Mouse (Mus musculus) retina, postnatal 7 days (tissue): Measurements from ENCODE around the gene Tgif2.
"Not testable (repeated sequence)": the region's sequence is repeated elsewhere in the genome, so short reads cannot be mapped to it uniquely, and the experiment has no call there.

Experiments used
- DNase-seq: peaks from one replicate; pipeline ENCODE4 v3.0.0-alpha.2; 2012; ENCODE audit warnings: low read depth, low spot score

Tgif2 gene

DNA sequence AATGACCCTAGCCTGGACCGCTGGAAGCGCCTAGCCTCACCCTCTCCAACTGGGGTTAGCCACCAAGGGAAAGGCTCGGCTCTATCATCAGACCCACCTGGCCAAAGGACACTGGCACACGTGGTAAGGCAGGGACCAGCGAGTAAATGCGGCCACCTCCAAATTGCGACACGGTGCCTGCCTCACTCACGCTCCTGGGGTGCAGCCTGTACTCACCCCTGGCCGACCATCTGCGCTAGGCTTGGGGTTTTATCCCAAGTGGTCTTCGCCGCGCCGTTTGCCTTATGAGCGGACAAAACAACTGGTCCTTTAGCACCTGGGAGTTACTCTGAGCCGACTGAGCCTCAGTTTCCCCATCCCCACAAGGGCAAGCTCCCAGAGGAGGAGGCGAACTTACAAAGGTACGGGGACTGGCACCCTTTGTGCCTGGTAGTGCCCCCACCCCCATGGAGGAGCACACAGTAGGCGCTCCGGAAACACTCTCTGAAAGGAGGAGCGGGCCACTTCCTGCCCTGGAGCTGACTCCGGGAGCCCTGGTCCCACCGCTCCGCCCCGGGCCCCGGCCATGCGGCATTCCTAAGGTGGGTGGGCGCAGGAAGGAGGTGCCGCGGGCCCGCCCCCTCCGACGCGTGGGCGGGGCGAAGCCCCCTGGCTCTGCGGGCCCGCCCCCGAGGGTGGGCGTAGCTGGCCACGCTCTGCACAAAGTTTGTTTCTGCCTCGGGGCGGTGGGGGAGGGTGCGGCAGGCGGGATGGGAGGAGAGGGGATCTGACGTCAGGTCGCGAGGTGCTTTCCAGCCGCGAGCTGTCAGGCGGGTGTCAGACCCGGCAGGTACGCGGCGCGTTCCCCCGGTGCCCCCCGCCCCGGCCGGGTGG lies at the start of gene Tgif2:
Gene Tgif2 (plus strand): TSS at position 689 of the 873 bp plus-strand sequence.
- DNase-seq: no peak

DNA sequence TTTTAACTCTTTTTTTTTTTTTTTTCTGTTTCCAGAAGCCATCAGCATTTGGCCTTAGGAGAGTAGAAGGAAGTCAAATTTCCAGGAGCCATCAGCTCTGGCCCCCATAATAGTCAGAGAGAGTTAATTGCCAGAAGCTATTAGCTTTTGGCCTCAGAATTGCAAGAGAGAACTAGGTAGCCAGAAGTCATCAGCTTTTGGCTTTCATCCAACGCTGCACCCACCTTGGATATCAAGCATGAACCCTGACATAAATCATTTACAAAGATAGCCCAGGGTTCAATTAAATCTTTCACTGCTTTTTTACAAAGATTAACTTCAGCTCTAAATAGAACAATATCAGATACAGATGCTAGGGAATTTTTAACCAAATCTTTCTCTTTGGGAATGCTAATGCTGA lies 41.3 kb upstream of the Tgif2 start:
- no peak for DNase-seq

DNA sequence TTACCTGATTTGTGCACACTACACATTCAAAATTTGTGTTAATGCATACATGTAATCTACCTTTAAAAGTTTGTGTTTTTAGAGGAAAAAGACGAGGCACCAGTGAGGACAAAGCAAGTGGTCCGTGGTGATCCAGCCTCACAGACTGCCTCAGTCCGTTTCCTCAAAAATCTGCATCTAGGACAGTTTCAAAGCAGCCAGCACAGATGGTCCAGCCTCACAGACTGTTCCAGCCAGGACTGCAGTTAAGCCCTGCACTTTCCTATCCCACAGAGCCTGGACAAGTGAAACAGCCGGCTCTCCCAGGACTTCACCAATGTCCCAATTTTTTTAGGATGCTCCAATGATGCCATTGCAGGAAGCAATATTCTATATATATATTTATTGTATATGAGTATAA lies 38.8 kb upstream of the Tgif2 start:
- no peak for DNase-seq

DNA sequence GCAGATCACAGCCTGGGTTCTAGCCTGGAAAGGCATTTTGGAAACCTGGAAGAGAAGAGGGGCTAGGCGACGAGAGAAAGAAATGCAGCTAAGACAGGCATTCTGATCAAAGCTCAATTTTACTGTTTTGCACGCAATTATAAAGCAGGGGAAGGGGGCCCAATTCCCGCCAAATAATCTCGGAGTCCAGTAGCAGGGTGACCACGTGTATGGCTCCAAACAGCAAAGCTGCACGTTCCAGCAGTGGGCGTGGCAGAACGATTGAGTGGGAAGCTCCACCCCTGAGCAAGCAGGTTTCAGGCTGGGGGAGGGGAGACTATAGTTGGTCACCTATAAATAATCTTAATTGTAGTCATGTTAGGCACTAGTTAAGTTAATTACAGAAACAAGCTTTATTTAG lies 37.7 kb upstream of the Tgif2 start:
- DNase-seq: not testable (repeated sequence)

DNA sequence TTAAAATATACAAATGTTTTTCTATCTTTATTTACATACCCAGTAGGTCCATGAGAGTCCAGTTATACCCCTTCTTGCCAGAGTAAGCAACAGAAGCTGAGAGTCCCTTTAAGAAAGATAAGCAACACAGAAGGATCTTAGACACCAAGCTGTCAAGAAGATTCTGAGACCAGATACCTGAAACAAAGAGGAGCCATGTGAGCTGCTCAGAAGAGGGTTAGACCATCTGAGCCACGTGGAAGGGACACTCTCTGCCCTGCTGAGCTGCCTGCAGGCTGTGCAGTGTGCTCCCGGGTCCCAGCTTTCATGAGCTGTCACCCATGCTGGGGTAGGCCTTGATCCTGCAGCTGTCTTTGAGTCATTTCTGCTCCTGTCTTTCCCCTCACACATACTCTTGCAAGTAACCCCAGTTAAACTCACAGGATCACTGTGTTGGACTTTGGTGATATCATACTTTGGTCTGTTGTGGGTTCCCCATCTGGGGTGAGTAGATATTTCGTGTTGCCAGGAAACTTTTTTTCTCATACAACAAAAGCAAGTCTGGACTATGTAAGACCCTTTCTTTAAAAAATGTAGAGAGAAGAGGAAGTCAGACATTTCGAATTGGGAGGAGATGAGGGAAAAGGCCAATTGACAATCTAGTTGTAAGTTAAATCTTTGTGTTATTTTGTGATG lies 36.0 kb upstream of the Tgif2 start:
- no peak for DNase-seq

DNA sequence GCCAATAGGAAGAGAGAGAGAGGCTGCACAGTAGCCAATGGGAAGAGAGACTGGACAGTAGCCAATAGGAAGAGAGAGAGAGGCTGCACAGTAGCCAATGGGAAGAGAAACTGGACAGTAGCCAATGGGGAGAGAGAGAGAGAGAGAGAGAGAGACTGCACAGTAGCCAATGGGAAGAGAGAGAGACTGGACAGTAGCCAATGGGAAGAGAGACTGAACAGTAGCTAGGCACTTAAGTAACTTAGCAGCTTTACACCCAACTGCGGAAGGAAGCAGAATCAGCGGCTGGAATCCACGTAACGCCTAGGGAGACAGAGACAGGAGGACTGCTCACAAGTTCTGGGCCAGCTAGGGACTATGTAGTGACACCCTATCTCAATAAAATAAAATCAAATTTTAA lies 35.2 kb upstream of the Tgif2 start:
- no peak for DNase-seq

DNA sequence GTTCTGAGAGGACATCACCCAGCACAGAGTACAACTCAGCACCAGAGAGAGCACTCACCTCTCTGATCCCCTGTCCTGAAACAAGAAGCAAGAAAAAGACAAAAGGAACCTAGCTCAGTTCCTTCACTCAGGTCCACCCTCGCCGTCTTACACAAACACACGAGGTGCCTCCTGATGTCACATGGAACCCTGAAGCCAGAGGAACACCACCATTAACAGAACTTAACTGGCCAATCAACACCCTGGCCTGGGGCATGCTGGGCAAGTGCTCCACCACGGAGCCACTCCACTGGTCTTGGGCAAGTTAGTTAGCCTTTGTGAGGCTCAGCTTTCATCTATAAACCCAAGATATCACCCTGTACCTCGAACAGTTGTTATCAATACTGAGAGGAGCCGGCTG lies 32.9 kb upstream of the Tgif2 start:
- DNase-seq: no peak

DNA sequence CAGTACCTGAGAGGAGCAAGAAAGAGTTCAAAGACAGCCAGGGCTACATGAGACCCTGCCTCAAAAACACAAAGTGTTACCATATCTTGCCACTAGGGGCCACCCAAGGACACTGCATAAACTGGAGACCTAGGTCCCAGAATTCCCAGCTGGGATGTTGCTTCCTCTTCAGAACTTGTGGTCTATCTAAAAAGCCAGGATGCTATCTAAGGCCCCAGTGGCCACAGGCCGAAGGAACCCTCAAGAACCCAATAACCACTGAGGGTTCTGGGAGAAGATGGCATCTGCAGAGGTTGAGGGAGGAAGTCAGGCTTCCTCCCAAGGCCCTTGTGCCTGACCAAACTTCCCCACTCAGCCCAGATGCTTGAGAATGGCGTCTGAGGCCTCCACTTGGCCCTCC lies 30.2 kb upstream of the Tgif2 start:
- peak; percentile 40 for DNase-seq

DNA sequence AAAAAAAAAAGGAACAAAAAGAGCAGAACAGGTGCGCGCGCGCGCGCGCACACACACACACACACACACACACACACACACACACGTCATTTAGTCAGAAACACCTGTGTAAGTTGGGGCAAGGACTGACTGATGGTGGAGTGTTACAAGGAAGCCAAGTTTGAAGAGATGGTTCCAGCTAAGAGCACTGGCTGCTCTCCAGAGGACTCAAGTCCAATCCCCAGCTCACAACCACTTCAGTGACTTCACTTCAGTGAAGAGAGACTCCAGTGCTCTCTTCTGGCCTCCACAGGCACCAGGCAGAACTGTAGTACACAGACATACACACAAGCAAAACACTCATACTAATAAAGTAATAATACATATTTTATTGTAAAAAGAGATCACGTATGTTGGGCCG lies 29.1 kb upstream of the Tgif2 start:
- no peak for DNase-seq

DNA sequence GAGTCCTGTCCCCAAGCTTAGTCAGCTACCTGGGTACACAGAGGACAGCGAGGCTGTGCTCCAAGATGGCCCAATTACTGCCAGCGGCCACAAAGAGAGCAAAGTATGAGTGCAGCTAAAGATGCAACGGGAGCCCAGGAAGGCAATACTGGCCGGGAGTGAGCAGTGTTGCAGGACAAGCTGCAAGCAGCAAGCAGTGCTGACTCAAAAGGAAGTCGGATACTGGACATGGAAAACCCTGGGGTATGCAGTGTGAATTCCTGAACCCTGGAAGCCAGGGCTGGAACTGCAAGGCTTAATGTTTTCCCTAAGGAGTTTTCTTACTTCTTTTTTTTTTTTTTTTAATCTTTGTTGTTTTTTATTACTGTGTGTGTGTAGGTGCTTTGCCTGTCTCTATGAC lies 28.3 kb upstream of the Tgif2 start:
- DNase-seq: no peak

DNA sequence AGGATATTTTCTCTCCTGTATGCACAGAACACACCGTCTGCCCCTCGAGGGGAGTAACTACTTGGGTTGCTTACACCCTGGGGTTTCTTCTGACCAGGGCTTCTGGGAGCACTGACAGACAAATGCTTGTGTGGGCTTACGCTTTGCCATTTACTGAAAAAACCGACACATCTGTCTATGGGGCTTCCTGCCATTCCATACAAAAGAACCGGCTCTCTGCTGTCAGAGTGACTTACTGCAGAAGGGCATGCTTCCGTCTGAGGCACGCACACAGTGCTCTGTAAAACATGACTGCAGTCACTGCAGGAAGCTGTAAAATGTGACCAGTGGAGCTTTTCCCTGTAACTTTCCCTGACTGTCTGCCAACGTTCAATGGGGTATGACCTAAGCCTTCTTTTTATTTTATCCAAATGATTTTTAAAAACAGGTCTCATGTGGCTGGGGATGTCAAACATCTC lies 25.4 kb upstream of the Tgif2 start:
- no peak for DNase-seq

DNA sequence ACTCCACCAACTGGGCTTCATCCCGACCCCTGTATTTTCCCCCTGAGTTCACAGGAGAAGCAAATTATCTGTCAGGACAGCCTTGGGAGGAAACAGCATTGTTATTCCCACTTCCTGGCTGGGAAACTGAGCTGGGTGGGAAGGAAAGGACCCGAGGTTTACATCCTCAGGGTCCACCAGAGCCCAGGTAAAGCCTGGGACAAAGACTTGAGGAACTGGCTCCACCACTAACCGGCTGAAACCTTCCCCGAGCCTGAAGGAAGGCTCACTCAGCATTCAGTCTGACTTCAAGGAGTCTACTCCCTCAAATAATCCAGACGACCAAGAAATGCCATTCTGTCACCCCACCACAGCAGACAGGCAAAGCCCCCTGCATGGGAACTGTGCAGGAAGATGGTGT lies 24.9 kb upstream of the Tgif2 start:
- DNase-seq: no peak

DNA sequence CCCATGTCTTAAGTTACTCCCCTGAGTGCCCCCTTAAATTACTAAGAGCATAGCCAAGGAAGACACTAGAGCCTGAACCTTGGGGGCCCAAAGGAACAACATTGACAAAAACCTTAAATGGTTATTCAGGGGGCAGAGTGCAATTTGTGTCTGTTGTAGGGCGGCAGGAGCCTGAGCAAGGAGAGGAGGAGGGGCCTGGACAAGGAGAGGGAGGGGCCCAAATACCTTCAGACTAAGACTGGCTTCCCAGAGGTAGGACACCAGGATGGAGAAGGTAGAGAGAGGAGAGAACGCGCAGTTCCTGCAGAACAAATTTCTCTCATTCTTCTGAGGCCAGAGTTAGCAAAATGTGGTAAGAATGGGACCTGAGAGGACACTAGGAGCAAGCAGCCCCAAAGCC lies 24.4 kb upstream of the Tgif2 start:
- no peak for DNase-seq

DNA sequence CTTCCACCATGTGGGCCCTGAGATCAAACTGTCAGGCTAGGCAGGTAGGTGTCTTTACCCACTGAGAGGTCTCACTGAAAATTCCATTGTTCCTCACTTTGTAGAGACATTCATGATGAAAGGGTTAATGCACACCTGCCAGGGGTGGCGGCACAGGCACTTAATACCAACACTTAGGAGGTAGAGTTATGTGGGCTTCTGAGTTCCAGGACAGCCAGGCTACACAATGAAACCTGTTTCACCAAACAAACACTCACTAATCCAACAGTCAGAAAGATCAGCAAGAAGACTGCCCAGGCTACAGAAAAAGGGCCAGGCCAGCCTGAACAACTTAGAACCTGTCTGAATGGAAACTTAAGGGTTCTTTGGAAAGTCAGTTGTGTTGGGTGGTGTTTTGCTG lies 23.7 kb upstream of the Tgif2 start:
- no peak for DNase-seq

DNA sequence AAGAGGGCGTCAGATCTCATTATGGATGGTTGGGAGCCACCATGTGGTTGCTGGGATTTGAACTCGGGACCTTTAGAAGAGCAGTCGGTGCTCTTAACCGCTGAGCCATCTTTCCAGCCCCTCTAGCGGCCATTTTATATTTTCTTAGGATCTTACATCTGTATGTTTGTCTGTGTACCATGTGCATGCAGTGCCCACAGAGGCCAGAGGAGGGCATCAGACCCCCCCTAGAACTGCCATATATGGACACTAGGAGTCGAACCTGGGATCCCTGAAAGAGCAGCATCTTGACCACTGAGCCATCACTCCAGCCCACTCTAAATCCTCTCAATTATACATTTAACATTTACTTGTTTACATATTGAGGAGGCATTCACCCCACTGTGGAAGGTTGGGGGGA lies 14.7 kb upstream of the Tgif2 start:
- not testable (repeated sequence) for DNase-seq

DNA sequence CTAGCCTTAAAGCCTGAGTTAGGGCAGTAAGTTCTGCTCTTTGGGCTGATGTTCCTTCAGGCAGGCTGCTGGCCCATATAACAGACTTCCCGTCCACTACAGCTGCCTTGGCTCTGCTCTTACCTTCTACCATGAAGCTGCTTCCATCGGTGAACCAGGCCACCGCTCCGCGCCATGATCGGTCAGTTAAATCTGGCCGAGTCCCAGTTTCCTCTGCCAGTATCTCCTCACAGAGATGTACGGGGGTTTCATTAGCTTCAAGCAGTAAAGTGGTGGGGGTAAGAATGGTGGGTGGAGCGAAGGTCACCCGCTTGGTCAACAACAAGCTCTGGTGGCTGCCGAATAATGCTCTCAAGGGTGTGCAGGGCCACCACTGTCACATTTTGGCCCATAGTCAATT lies 5.5 kb upstream of the Tgif2 start:
- no peak for DNase-seq

DNA sequence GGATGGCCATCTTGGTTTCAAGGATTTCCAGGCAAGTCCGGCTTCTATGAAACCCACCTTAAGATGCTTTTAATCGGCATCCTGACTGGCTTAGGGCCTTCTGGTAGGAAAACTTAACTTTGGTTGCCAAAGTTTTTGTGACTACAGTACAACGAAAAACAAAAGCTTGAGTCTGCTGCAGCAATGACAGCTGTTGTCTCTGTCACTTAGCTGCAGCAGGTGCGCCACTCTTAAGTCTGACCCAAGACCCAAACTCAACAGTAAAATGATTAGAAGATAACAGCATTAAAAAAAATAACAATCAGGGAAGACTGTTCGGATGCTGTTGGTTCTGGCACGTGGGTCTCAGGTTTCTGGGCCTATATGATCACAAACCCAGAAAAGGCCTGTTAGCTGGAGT lies 968 bp upstream of the Tgif2 start:
- no peak for DNase-seq

DNA sequence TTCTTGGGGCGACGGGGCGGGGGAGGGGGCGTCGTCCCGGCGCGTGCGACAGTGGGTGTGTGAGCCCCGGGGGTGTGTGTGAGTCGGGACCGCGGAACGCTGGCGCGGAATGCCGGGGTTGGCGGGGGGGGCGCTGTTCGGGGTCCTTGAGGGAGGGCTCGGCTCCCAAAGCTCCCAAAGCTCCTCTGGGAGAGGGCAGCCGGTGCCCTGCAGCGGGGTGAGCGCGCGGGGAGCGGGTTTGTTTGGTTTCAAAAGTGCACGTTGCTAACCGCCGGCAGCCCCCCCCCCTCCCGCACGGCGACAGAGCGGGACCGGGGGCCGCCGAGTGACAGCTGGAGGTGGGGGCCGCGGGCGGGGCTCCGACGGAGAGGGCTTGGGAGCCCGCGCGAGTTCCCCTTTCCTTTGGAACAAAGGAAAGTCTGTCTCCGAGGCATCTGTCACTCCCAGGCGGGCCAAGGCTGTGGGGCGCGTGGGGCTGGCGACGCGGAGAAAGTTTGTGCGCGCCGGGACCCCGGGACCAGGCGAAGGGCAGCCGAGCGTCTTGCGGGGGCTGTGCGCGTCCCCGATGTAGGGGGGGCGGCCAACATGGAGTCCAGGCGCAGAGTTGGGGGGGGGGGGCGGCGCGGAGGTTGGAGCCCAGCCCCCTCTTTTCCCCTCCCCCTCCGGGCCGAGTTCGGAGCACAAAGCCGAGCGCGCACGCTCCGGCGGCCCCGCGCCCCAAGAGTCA lies 657 bp downstream of the Tgif2 start:
- DNase-seq: no peak

DNA sequence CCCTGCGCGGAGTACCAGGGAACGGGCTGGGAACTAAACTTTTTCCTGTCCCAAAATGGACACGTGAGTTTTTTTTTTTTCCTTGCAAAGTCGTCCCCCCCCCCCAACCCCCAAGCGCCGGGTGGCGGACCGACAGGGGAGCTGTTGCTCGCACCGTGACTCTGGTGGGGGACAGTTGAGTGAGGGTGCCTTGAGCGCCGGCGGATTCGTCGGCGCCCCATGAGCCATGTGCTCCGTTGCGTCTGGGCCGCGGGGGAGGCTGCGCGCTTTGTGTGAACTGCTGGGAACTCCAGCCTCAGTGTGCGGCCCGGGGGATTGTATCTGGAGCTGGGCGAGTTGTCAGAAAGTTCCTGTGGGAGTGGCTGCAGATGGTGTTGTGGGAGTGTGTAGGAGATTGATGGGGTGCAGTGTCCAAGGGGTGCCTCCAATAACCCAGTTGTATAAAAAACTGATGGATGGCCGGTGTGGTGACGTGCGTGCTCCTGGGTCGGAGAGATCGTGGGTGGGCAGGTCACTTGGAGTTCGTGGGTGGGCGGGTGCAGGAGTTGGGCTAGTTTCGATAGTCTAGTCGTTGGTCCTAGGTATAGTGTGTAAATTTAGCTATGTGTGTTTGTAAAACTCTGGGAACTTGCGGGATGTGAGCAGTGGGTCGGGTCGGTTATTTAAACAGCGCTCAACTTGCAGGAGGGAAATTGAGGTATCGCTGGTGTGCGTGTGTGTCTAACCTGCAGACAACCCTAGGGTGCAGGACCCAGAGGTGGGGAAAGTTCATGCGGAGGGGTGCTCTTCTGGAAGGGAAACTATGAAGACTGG lies 1.4 kb downstream of the Tgif2 start:
- DNase-seq: no peak

DNA sequence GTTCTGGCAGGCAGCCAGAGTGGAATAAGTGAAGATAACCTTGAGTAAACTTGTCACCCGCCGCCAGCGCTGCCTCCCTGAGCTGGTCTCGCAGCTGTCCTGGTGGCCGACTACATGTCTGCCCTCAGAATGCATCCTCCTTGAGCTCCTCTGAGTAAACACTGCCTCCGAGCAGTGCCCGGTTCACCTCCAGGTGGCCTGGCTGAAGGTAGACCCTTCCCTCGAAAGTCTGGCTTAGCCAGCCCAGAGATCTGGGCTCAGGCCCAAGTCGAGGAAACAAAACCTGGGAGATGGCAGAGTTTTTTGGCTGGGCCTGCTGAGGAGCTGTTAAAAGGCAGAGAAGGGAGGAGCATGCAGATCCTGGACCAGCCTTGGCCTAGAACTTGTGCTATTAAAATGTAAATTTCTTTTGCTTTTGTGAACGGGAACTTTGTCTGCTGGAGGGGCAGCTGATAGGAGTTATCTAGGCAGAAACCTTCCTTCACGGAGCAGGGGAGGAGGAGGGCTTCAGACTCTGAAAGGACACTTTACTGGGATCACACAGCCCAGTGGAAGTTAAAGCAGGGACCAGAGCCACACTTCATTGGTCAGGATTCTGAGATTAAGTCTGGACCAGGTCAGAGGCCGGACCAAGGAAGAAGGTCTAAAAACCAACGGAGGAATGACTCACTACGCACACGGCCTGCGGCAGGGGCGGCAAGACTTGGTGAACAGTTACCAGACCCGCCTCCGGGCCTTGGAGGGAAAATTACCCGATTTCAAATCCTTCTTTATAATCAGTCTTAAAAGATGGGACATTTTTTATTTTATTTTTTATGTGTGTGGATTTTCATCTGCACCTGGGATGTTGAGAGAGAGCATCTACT lies 2.3 kb downstream of the Tgif2 start:
- no peak for DNase-seq

DNA sequence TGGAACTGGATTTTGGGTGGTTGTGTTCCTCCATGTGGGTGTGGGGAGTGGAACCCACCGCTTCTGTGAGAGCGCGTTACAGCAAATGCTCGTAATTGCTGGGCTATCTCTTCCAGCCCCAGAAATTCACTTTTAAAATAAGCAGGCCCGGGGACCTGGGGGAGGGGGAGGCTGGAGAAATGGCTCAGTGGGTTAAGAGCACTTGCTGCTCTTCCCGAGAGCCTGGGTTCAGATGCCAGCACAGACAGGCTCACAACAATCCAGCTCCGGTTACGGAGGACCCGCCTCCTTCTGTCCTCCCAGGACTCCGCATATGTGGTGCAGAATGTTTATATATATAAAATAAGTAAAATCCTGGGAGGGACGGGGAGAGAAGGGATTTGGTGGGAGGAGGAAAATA lies 2.9 kb downstream of the Tgif2 start:
- no peak for DNase-seq
